Mouse (Mus musculus) naive thymus-derived CD4-positive, alpha-beta T cell, adult 2 months (primary cell): ENCODE results near the gene C1rl.
"Not testable (repeated sequence)": the region's sequence is repeated elsewhere in the genome, so short reads cannot be mapped to it uniquely, and the experiment has no call there.

ENCODE experiments used
- DNase-seq: peaks from one replicate; pipeline ENCODE4 v3.0.0-alpha.2; 2011; ENCODE audit warnings: low read depth

The C1rl gene

GRCm38 (mm10) chr6:124492842-124493561 is at the start of gene C1rl:
Gene C1rl, plus strand, starts transcription at chr6:124493113.
- DNase-seq, result peak; percentile 68

GRCm38 (mm10) chr6:124443338-124443737 is 49.6 kb upstream of the C1rl start:
- no peak for DNase-seq

- no peak for DNase-seq
Measured at GRCm38 (mm10) chr6:124446024-124446423, 46.9 kb upstream of the C1rl start.

GRCm38 (mm10) chr6:124446459-124446858 is 46.5 kb upstream of the C1rl start:
- no peak for DNase-seq

- no peak for DNase-seq
Measured at GRCm38 (mm10) chr6:124447356-124447755, 45.6 kb upstream of the C1rl start.

- peak; percentile 27 for DNase-seq
Measured at GRCm38 (mm10) chr6:124448186-124448852, 44.6 kb upstream of the C1rl start.

GRCm38 (mm10) chr6:124448959-124449667 is 43.8 kb upstream of the C1rl start:
- DNase-seq, result no peak

- no peak for DNase-seq
Measured at GRCm38 (mm10) chr6:124449668-124450383, 43.1 kb upstream of the C1rl start.

GRCm38 (mm10) chr6:124451995-124452394 is 40.9 kb upstream of the C1rl start:
- no peak for DNase-seq

GRCm38 (mm10) chr6:124453756-124454155 is 39.2 kb upstream of the C1rl start:
- no peak for DNase-seq

GRCm38 (mm10) chr6:124456243-124456642 is 36.7 kb upstream of the C1rl start:
- no peak for DNase-seq

- DNase-seq, result no peak
Measured at GRCm38 (mm10) chr6:124457827-124458226, 35.1 kb upstream of the C1rl start.

- no peak for DNase-seq
Measured at GRCm38 (mm10) chr6:124458505-124458904, 34.4 kb upstream of the C1rl start.

- no peak for DNase-seq
Measured at GRCm38 (mm10) chr6:124459388-124459787, 33.5 kb upstream of the C1rl start.

- peak; percentile 15 for DNase-seq
Measured at GRCm38 (mm10) chr6:124463881-124464291, 29.0 kb upstream of the C1rl start.

- peak; percentile 60 for DNase-seq
Measured at GRCm38 (mm10) chr6:124464305-124465271, 28.3 kb upstream of the C1rl start, which contains the start of gene Clstn3. Gene Clstn3, minus strand, starts transcription at chr6:124464794.

GRCm38 (mm10) chr6:124465299-124465698 is 27.6 kb upstream of the C1rl start:
- no peak for DNase-seq

GRCm38 (mm10) chr6:124465729-124466128 is 27.2 kb upstream of the C1rl start:
- DNase-seq, result no peak

- DNase-seq, result no peak
Measured at GRCm38 (mm10) chr6:124471121-124471520, 21.8 kb upstream of the C1rl start.

GRCm38 (mm10) chr6:124471783-124472638 is 20.9 kb upstream of the C1rl start:
- DNase-seq, result not testable (repeated sequence)
